Mouse (Mus musculus): Measurements from ENCODE around the gene Zdhhc21. TPM values are rescaled to one million over a fixed set of nuclear protein-coding genes. Genes with fewer than 3 reads are reported as not detected.

The Zdhhc21 gene
- polyA plus RNA-seq, 1 experiment: 7.4 TPM

- no peak overlapping the region for H3K4me3 ChIP-seq (ENCODE audit: control insufficient read depth, insufficient read depth, low read length)
- no peak for DNase-seq
- WGBS: 90% methylated on average over 6 of the region's 6 CpGs
- TF ChIP-seq POLR2A (IDR thresholded peaks at IDR 0.05; ENCODE audit: control insufficient read depth, extremely low read depth, insufficient read depth, low read length, poor library complexity) (no peak), CTCF (IDR thresholded peaks at IDR 0.05; ENCODE audit: borderline replicate concordance, control insufficient read depth, extremely low read depth, insufficient read depth, low read length, poor library complexity) (no peak)
- no peak overlapping the region for H3K27ac ChIP-seq (ENCODE audit: control insufficient read depth, insufficient read depth, low read length)
- no peaks in the 10 kb centered on the region for H3K4me1 ChIP-seq (replicated peaks; ENCODE audit: control insufficient read depth, insufficient read depth, low read length)
- H3K36me3 ChIP-seq (ENCODE audit: control insufficient read depth, insufficient read depth, low read length): no peaks in the 10 kb centered on the region
- H3K27me3 ChIP-seq (ENCODE audit: control insufficient read depth, insufficient read depth, low read length): no peaks in the 10 kb centered on the region
Observed at GRCm38 (mm10) chr4:82879152-82879551, 19.4 kb upstream of the Zdhhc21 start.

DNA sequence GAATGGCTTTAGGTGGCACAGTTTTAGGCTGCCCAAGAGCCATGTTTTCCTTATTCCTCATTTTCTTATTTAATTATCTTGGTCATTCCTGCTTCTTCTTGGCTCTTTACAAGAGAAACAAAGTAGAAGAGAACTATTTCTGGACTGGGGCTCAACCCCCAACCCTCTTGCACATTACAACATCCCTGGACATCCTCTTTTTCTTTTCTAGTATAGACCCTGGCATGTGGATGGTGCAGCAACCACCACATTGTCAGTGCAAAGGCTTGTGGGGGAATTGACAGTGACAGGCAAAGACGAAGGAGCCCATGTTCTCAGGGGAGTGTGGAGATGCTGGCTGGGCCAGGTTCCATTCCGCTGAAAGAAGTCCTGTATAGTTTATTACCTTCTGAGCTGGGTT lies 16.9 kb upstream of the Zdhhc21 start:
- no peak for TF ChIP-seq CTCF (IDR thresholded peaks at IDR 0.05; ENCODE audit: borderline replicate concordance, control insufficient read depth, extremely low read depth, insufficient read depth, low read length, poor library complexity)
- H3K4me3 ChIP-seq (ENCODE audit: control insufficient read depth, insufficient read depth, low read length): no peak overlapping the region
- H3K27me3 ChIP-seq (ENCODE audit: control insufficient read depth, insufficient read depth, low read length): no peaks in the 10 kb centered on the region
- DNase-seq: no peak
- no peak overlapping the region for H3K27ac ChIP-seq (ENCODE audit: control insufficient read depth, insufficient read depth, low read length)
- H3K36me3 ChIP-seq (ENCODE audit: control insufficient read depth, insufficient read depth, low read length): no peaks in the 10 kb centered on the region
- WGBS: 95% methylated on average over 2 of the region's 2 CpGs
- H3K4me1 ChIP-seq (replicated peaks; ENCODE audit: control insufficient read depth, insufficient read depth, low read length): no peaks in the 10 kb centered on the region

DNA sequence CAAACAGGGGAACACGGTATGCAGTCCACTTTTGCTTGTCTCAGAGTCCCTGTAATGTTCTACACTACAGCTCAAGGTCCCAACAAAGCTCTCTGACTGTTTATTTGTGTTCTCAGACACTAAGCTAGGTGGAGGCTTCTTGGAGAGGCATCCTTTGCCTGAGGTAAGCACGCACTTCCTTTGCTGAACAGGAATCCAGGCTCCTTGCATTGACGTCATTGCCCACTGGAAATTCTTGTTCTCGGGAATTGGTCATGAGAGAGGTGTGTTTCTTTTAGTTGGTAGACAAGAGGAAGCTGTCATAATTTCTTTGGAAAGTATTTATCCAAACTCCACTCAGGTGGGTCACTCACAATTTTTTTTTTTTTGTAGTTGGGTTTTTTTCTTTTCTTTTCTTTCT lies 15.8 kb upstream of the Zdhhc21 start:
- TF ChIP-seq POLR2A (IDR thresholded peaks at IDR 0.05; ENCODE audit: control insufficient read depth, extremely low read depth, insufficient read depth, low read length, poor library complexity) (no peak), CTCF (IDR thresholded peaks at IDR 0.05; ENCODE audit: borderline replicate concordance, control insufficient read depth, extremely low read depth, insufficient read depth, low read length, poor library complexity) (no peak)
- H3K4me1 ChIP-seq (replicated peaks; ENCODE audit: control insufficient read depth, insufficient read depth, low read length): no peaks in the 10 kb centered on the region
- no peaks in the 10 kb centered on the region for H3K36me3 ChIP-seq (ENCODE audit: control insufficient read depth, insufficient read depth, low read length)
- H3K27ac ChIP-seq (ENCODE audit: control insufficient read depth, insufficient read depth, low read length): no peak overlapping the region
- H3K4me3 ChIP-seq (ENCODE audit: control insufficient read depth, insufficient read depth, low read length): no peak overlapping the region
- WGBS: 93% methylated on average over 4 of the region's 4 CpGs
- no peaks in the 10 kb centered on the region for H3K27me3 ChIP-seq (ENCODE audit: control insufficient read depth, insufficient read depth, low read length)
- DNase-seq: no peak

- no peak overlapping the region for H3K27ac ChIP-seq (ENCODE audit: control insufficient read depth, insufficient read depth, low read length)
- H3K36me3 ChIP-seq (ENCODE audit: control insufficient read depth, insufficient read depth, low read length): no peaks in the 10 kb centered on the region
- no peaks in the 10 kb centered on the region for H3K27me3 ChIP-seq (ENCODE audit: control insufficient read depth, insufficient read depth, low read length)
- WGBS: 71% methylated on average over 4 of the region's 4 CpGs
- H3K4me3 ChIP-seq (ENCODE audit: control insufficient read depth, insufficient read depth, low read length): no peak overlapping the region
- TF ChIP-seq CTCF (IDR thresholded peaks at IDR 0.05; ENCODE audit: borderline replicate concordance, control insufficient read depth, extremely low read depth, insufficient read depth, low read length, poor library complexity) (no peak), POLR2A (IDR thresholded peaks at IDR 0.05; ENCODE audit: control insufficient read depth, extremely low read depth, insufficient read depth, low read length, poor library complexity) (no peak)
- no peaks in the 10 kb centered on the region for H3K4me1 ChIP-seq (replicated peaks; ENCODE audit: control insufficient read depth, insufficient read depth, low read length)
- DNase-seq: no peak
Observed at GRCm38 (mm10) chr4:82874791-82875190, 15.0 kb upstream of the Zdhhc21 start.

- Histone ChIP-seq H3K27ac (ENCODE audit: control insufficient read depth, insufficient read depth, low read length) (no peak overlapping the region), H3K4me1 (replicated peaks; ENCODE audit: control insufficient read depth, insufficient read depth, low read length) (no peaks in the 10 kb centered on the region), H3K4me3 (ENCODE audit: control insufficient read depth, insufficient read depth, low read length) (no peak overlapping the region), H3K36me3 (ENCODE audit: control insufficient read depth, insufficient read depth, low read length) (no peaks in the 10 kb centered on the region), H3K27me3 (ENCODE audit: control insufficient read depth, insufficient read depth, low read length) (no peaks in the 10 kb centered on the region)
- DNase-seq: no peak
- TF ChIP-seq CTCF (IDR thresholded peaks at IDR 0.05; ENCODE audit: borderline replicate concordance, control insufficient read depth, extremely low read depth, insufficient read depth, low read length, poor library complexity): no peak
- TF ChIP-seq POLR2A (IDR thresholded peaks at IDR 0.05; ENCODE audit: control insufficient read depth, extremely low read depth, insufficient read depth, low read length, poor library complexity): no peak
- 91% methylated on average over 4 of the region's 4 CpGs for WGBS
Observed at GRCm38 (mm10) chr4:82872548-82872947, 12.8 kb upstream of the Zdhhc21 start.

- Histone ChIP-seq H3K36me3 (ENCODE audit: control insufficient read depth, insufficient read depth, low read length) (no peaks in the 10 kb centered on the region), H3K4me3 (ENCODE audit: control insufficient read depth, insufficient read depth, low read length) (no peak overlapping the region), H3K27ac (ENCODE audit: control insufficient read depth, insufficient read depth, low read length) (no peak overlapping the region), H3K4me1 (replicated peaks; ENCODE audit: control insufficient read depth, insufficient read depth, low read length) (no peaks in the 10 kb centered on the region), H3K27me3 (ENCODE audit: control insufficient read depth, insufficient read depth, low read length) (no peaks in the 10 kb centered on the region)
- 94% methylated on average over 6 of the region's 6 CpGs for WGBS
- no peak for DNase-seq
- TF ChIP-seq CTCF (IDR thresholded peaks at IDR 0.05; ENCODE audit: borderline replicate concordance, control insufficient read depth, extremely low read depth, insufficient read depth, low read length, poor library complexity): no peak
- TF ChIP-seq POLR2A (IDR thresholded peaks at IDR 0.05; ENCODE audit: control insufficient read depth, extremely low read depth, insufficient read depth, low read length, poor library complexity): no peak
Observed at GRCm38 (mm10) chr4:82872121-82872520, 12.4 kb upstream of the Zdhhc21 start.

- Histone ChIP-seq H3K36me3 (ENCODE audit: control insufficient read depth, insufficient read depth, low read length) (no peaks in the 10 kb centered on the region), H3K27me3 (ENCODE audit: control insufficient read depth, insufficient read depth, low read length) (no peaks in the 10 kb centered on the region), H3K4me3 (ENCODE audit: control insufficient read depth, insufficient read depth, low read length) (no peak overlapping the region), H3K4me1 (replicated peaks; ENCODE audit: control insufficient read depth, insufficient read depth, low read length) (no peaks in the 10 kb centered on the region), H3K27ac (ENCODE audit: control insufficient read depth, insufficient read depth, low read length) (no peak overlapping the region)
- TF ChIP-seq POLR2A (IDR thresholded peaks at IDR 0.05; ENCODE audit: control insufficient read depth, extremely low read depth, insufficient read depth, low read length, poor library complexity): no peak
- TF ChIP-seq CTCF (IDR thresholded peaks at IDR 0.05; ENCODE audit: borderline replicate concordance, control insufficient read depth, extremely low read depth, insufficient read depth, low read length, poor library complexity): no peak
- WGBS: 8% methylated on average over 6 of the region's 6 CpGs
- no peak for DNase-seq
Observed at GRCm38 (mm10) chr4:82870931-82871330, 11.2 kb upstream of the Zdhhc21 start.
